Mouse (Mus musculus): ENCODE data around the gene Lrrc4c. TPM values are rescaled to one million over a fixed set of nuclear protein-coding genes. Genes with fewer than 3 reads are reported as not detected.

Gene Lrrc4c
- polyA plus RNA-seq (2017; shearing (Covaris generic)) = not detected

GRCm38 (mm10) chr2:96317387-96318299, at the start of gene Lrrc4c:
TSS of gene Lrrc4c (plus strand) at chr2:96318169.

Measured in activated CD4-positive, CD25-positive, alpha-beta regulatory T cell, adult 9 weeks (primary cell).